Mouse (Mus musculus) left cerebral cortex, adult 2 months (tissue): Measurements from ENCODE around the gene Setmar. TPM values are rescaled to one million over a fixed set of nuclear protein-coding genes. Genes with fewer than 3 reads are reported as not detected.
A peak's percentile ranks its signal among the peaks of the same experiment; 100 is the strongest.
"Not testable (repeated sequence)": the region's sequence is repeated elsewhere in the genome, so short reads cannot be mapped to it uniquely, and the experiment has no call there.

Source experiments
- DNase-seq, 2 experiments: peaks; one replicate each; pipeline ENCODE4 v3.0.0; 2021 to 2022; ENCODE audit warnings: low spot score in 2 of 2, mixed read lengths in 1 of 2; ENCODE audit errors: extremely low spot score in 1 of 2
- H3K27ac ChIP-seq: fragments of 200-600 bp; 2 replicates; pipeline ENCODE4 v1.8.1; 2022
- H3K4me3 ChIP-seq: fragments of 200-600 bp; 2 replicates; pipeline ENCODE4 v1.8.1; 2022
- CTCF ChIP-seq: fragments of 200-600 bp; IDR thresholded peaks from 2 replicates; pipeline ENCODE4 v1.8.1; 2022; ENCODE audit warnings: antibody characterized with exemption, mild to moderate bottlenecking, moderate library complexity
- intact Hi-C: fragments of 180-260 bp; cut with DNase I; formaldehyde crosslinking; loops from one replicate; pipeline ENCODE4 v1.15.1; 2025
- long read RNA-seq, 2 experiments: library from polyadenylated mRNA; stranded (forward); transcript quantifications; one replicate each; pipeline ENCODE4 v2.0.0; 2021; ENCODE audit warnings: borderline mapping rate in 2 of 2
- total RNA-seq, 2 experiments: library from RNA; stranded (reverse); gene quantifications; 2 replicates each; pipeline ENCODE4 v1.2.3; 2021

Gene Setmar
- total RNA-seq: 10 to 100 TPM in 1 of 2 experiments, 1 to 10 TPM in 1; 9.0 to 11.2 TPM
- long read RNA-seq, experiment 1, partial matches to known transcripts: 0 of 1 reads
- long read RNA-seq, experiment 1, other reads (novel, unspliced or antisense): 0 of 1 reads
- long read RNA-seq, experiment 2, partial matches to known transcripts: 0 of 1 reads
- long read RNA-seq, experiment 2, other reads (novel, unspliced or antisense): 0 of 1 reads

DNA sequence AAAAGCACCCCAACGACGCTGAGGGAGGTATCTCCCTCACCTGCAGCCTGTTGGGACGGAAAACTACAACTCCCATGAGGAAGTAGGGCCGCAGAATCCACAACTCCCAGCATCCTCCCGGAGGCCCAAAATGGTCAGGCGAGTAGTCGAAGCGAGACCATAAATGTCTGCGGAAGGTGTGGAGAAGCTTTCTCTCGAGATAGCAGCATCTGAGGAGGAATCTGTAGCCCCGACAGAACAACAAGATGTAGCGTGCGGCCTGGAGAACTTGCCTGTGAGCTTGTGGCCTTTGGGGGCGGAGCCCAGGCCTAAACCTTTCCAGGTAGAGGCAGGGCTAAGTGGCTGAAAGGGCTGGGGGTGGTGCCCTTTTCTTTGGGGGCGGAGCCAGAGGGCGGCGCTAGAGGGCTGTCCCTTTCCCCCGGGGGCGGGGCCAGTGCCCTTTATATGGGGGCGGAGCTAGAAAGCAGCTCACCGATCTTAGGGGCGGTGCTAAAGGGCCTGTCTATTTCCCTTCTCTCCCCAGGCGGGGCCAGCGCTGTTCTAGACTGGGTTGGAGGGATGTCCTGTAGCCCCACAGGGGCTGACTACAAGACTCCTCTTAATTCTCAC, at the start of gene Setmar:
Gene Setmar, plus strand, starts transcription at position 128 of the 609 bp plus-strand sequence.
- DNase-seq: peak; percentile 96 to 98
- Histone ChIP-seq H3K4me3 (peak within 1 kb of the TSS; percentile 75), H3K27ac (peak within 1 kb of the TSS; percentile 97)
- TF ChIP-seq CTCF: peak; percentile 14; the same call in 1 of the 2 replicates
- intact Hi-C loops: loop anchor here (1.0 kb wide), 1 partner anchor 343 kb away; no protein-coding TSS in a partner anchor

DNA sequence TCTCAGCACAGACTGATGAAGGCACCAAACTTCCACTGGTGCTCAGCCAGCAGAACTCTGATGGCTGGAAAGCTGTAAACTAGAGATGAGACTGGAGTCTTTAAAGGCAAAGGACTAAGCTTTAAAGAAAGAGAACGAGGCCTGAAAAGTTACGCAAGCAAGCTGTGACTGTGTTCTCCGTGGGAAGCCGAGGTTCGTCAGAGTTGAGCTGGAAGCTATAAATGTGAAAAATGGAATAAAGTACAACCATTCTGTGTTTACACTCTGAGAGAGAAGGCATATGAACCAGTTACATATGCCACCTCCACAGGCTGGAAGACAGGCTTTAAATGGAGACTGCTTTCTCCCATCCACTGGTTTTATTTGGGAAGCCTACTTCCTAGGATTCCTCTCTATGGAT, 43.2 kb upstream of the Setmar start:
- peak; percentile 23 to 54 for DNase-seq

DNA sequence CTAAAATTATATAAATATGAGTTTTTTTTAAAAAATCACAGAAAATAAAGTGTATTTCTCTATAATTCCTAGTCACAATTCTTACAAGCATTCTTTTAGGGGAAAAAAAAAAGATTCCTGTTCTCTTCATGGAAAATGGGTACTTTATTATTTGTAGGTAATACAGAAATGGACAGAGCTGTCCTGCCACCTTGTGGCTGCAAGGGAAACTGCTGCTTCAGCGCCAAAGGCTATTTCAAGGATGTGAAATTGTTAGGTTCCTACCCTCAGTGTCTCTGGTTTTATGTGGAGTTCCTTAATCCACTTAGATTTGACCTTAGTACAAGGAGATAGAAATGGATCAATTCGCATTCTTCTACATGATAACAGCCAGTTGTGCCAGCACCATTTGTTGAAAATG, 9.8 kb upstream of the Setmar start:
- H3K27ac ChIP-seq, H3K4me3 ChIP-seq: not testable (repeated sequence)
- intact Hi-C loops: loop anchor here (2.0 to 5.0 kb wide), 3 partner anchors 523 to 1248 kb away; no protein-coding TSS in a partner anchor
- TF ChIP-seq CTCF: peak; percentile 84
- peak; percentile 61 to 62 for DNase-seq

More for the DNA sequence above, 43.2 kb upstream of the Setmar start:
- no peak for TF ChIP-seq CTCF
- intact Hi-C loops: loop anchor here (1.0 to 10.0 kb wide), 4 partner anchors 111 to 487 kb away; no protein-coding TSS in a partner anchor
- H3K27ac ChIP-seq: peak overlapping the region; percentile 75
- no peak overlapping the region for H3K4me3 ChIP-seq

DNA sequence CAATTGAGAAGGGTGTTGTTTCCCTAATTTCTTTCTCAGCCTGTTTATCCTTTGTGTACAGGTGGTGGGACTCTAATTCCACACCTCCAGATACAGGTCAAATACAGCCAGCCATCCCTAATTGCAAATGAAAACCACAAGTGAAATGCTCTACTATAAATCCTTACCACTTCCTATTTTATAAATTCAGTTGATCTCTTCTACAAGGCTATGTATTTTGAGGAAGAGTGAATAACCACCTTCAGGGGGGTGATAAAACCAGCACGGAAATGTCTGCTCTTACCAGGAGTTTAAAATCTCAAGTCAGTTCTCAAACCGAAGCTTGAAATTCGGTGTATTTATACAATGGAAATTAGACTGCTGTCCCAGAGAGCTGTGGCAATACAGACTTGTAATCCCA, 8.9 kb upstream of the Setmar start:
- TF ChIP-seq CTCF: no peak
- H3K4me3 ChIP-seq: no peak overlapping the region
- no peak for DNase-seq
- intact Hi-C loops: loop anchor here (2.0 to 5.0 kb wide), 3 partner anchors 524 to 1249 kb away; no protein-coding TSS in a partner anchor
- H3K27ac ChIP-seq: no peak overlapping the region

DNA sequence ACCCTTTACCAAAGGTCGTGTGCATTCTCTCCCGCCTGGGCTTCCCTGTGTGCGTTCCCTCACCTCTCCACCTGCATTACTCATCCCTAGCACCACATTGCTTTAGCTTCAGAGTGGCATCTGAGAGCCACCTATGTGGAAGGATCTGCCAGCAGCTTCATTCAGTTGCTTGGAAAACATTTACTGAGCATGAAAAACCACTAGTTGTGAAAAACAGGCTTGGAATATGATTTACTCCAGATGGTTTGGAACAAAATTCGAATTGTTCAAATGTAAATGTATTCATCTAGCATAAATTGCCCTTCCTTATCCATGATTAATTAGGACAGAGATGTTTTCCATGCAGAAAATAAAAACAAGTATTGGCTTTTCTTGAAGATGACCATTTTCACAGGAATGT, 7.5 kb upstream of the Setmar start:
- no peak overlapping the region for H3K4me3 ChIP-seq
- no peak for DNase-seq
- intact Hi-C loops: loop anchor here (5.0 kb wide), 2 partner anchors 525 to 1250 kb away; no protein-coding TSS in a partner anchor
- no peak for TF ChIP-seq CTCF
- H3K27ac ChIP-seq: no peak overlapping the region

DNA sequence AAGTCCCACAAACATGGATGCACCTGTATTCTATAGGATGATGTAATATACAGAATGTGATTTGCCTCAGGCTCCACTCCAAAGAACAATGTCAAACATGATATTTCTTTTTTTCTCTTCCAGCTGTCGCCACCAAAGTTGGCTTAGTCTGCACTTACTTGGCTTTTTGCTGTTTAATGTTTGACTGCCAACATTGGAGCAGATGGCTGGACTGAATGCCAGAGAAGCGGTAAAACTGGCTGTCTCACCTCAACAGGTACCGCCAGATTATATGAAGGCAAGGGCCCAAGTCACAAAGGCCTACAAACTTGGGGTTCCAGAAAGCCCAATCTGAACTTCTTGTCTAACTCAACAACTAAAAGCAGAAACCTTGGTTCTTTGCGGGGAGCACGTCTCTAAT, 6.8 kb upstream of the Setmar start:
- TF ChIP-seq CTCF: no peak
- Histone ChIP-seq H3K27ac (no peak overlapping the region), H3K4me3 (no peak overlapping the region)
- intact Hi-C loops: loop anchor here (5.0 kb wide), 2 partner anchors 526 to 1251 kb away; no protein-coding TSS in a partner anchor
- no peak for DNase-seq

DNA sequence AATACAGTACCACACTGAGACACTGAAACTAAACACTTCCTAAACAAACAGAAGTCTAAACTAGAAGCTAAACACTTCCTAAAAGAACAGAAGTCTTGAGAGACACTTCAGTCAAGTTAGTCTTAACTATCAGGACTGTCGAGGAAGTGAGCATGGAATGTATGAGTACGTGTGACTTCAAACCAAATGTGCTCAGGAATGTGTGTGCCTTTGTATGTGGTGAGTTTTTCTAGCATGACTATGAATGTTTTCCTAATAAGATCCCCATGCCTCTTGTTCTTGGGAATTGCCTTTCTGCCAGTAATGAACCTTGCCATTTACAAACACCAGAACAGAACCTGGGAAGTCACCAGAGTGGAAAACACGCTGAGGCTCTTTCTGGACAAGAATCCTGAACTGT, 3.7 kb upstream of the Setmar start:
- H3K4me3 ChIP-seq: no peak overlapping the region
- no peak overlapping the region for H3K27ac ChIP-seq
- no peak for DNase-seq
- intact Hi-C loops: no loop called here
- TF ChIP-seq CTCF: no peak

DNA sequence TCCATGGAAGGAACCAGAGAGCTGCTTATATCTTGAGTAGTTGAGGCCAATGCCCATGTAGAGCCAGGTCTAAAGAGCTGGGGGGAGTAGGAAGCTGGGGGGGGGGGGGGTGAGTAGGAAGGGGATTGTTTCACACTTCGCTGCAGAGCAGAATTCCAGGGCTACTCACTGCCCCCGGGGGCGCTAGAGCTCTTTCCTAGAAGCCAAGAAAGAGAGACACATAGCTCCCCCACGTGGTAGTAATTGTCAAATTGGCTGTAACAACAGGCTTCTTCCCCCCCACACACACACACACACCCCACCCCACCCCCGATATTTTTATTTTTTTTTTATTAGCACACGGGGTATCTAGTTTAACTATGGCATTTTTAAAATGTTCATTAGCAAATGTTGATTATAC, 738 bp downstream of the Setmar start:
- peak; percentile 50 for TF ChIP-seq CTCF
- DNase-seq: peak; percentile 72 to 85
- Histone ChIP-seq H3K4me3 (peak overlapping the region; percentile 75), H3K27ac (peak overlapping the region; percentile 97)
- intact Hi-C loops: loop anchor here (1.0 kb wide), 1 partner anchor 343 kb away; no protein-coding TSS in a partner anchor

DNA sequence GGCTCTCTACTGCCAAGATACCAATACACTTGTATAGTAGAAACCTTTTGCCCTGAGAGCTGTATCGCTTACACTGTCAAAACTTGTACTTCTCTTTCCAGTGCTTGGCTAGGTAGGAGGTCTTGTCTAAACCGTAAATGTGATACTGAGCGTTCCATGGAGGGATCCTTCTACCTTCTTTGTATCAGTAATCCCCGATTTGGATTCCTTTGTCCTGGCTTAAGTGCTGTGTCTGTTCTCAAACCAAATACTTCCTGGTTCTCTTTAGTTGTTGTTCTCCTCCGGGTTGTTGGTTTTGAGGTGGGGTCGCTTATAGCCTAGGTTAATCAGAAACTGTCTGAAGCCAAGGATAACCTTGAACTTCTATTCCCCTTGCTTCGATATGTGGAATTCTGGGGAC, 6.1 kb downstream of the Setmar start:
- intact Hi-C loops: loop anchor here (5.0 kb wide), 1 partner anchor 266 kb away; no protein-coding TSS in a partner anchor
- H3K4me3 ChIP-seq: no peak overlapping the region
- no peak for TF ChIP-seq CTCF
- H3K27ac ChIP-seq: peak overlapping the region; percentile 40
- DNase-seq: no peak

DNA sequence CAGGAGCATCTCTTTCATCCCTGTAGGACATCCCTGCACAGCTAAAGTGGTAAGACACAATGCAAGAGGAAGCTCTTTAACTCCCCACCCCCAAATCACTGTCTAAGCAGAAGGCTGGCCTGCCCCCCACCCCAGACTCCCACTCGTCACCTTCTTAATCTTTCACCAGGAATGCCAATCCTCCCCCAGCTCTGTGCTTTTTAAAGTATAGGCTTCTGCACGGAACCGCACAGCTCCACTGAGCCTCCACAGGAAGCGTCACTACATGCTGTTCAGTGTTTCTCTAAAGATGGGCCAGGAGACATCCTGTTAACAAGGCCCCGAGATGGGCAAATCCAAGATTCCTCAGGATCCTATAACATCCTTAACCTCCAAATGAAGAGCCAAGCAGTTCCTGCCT, 8.2 kb downstream of the Setmar start:
- DNase-seq: peak; percentile 47 to 49
- intact Hi-C loops: loop anchor here (5.0 kb wide), 1 partner anchor 264 kb away; no protein-coding TSS in a partner anchor
- no peak for TF ChIP-seq CTCF
- Histone ChIP-seq H3K27ac (peak overlapping the region; percentile 86), H3K4me3 (no peak overlapping the region)

DNA sequence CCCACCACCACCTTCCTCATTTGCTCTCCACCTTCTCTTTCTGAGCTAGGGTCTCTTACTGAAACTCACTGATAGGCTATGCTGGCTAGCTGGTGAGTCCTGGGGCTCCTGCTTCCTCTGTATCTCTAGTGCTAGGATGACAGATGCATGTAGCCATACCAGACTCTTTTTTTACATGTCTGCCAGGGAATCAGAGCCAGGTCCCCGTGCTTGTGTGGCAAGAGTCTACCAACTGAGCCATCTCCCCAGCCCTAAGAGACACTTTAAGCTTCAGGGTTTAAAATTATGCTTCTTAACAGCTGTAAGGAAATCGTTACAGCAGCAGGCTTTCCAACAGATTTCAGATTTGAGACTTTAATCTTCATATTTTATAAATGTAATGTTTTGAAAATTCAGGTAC, 9.1 kb downstream of the Setmar start:
- H3K27ac ChIP-seq: peak overlapping the region; percentile 86
- H3K4me3 ChIP-seq: no peak overlapping the region
- no peak for TF ChIP-seq CTCF
- intact Hi-C loops: loop anchor here (2.0 to 5.0 kb wide), 2 partner anchors 57 to 263 kb away; no protein-coding TSS in a partner anchor
- DNase-seq: no peak

DNA sequence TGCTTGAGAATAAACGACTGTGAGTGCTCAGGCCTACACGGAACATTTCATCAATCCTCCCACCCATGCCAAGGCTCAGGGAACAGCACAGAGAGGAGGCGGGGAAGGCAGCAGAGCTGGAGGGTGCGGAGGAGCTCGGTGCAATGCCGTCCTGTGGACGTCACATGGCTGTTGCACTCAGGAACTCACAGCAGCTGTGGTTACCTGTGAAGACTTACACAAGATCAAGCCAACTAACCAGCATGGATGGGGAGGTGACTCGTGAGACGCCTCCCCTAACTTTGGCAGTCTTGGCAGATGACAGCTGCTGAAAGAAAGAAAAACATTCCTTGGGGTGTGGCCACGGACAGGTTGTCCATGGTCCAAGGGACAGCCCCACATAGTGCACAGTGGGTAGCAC, 9.8 kb downstream of the Setmar start:
- Histone ChIP-seq H3K27ac (peak overlapping the region; percentile 86), H3K4me3 (no peak overlapping the region)
- peak; percentile 54 to 58 for DNase-seq
- intact Hi-C loops: loop anchor here (2.0 to 5.0 kb wide), 2 partner anchors 56 to 263 kb away; no protein-coding TSS in a partner anchor
- no peak for TF ChIP-seq CTCF
